Mouse (Mus musculus): ENCODE results near the gene Snx9.

- TF ChIP-seq CTCF (IDR thresholded peaks at IDR 0.05; ENCODE audit: extremely low read depth, insufficient read depth, low read length) (no peak), POLR2A (IDR thresholded peaks at IDR 0.05; ENCODE audit: extremely low read depth, insufficient read depth, low read length) (no peak)
Measured at GRCm38 (mm10) chr17:5936276-5936675, 95.1 kb downstream of the Snx9 start.
